Mouse (Mus musculus) liver, embryonic 14.5 days (tissue): ENCODE measurements around the gene Slc29a1.

Experiments
- CTCF ChIP-seq: IDR thresholded peaks from 2 replicates; pipeline ENCODE4 v1.5.1; 2016; ENCODE audit warnings: antibody characterized with exemption, low read depth, control low read depth
- EP300 ChIP-seq: IDR thresholded peaks from 2 replicates; pipeline ENCODE4 v1.6.1; 2016; ENCODE audit warnings: antibody characterized with exemption, low read depth

GRCm38 (mm10) chr17:45550253-45550652, 49.2 kb downstream of the Slc29a1 start:
- TF ChIP-seq CTCF (no peak), EP300 (no peak)
